Mouse (Mus musculus) cortical plate, adult 2 months (tissue): ENCODE data around the gene Prtn3. TPM values are rescaled to one million over a fixed set of nuclear protein-coding genes. Genes with fewer than 3 reads are reported as not detected.

Source experiments
- H3K27ac ChIP-seq: fragments of 200-500 bp; 2 replicates; pipeline ENCODE4 v1.5.1; 2012; ENCODE audit warnings: low read length, control low read depth, inconsistent platforms; ENCODE audit not compliant: insufficient read depth
- H3K4me1 ChIP-seq: fragments of 200-500 bp; 2 replicates; pipeline ENCODE4 v1.6.1; 2011; ENCODE audit warnings: low read length; ENCODE audit not compliant: control insufficient read depth, insufficient read depth
- H3K4me3 ChIP-seq: fragments of 200-500 bp; 2 replicates; pipeline ENCODE4 v1.5.1; 2011; ENCODE audit warnings: mild to moderate bottlenecking, low read length, control low read depth; ENCODE audit not compliant: insufficient read depth
- CTCF ChIP-seq: fragments of 200-500 bp; IDR thresholded peaks from 2 replicates; pipeline ENCODE4 v1.5.1; 2011; ENCODE audit warnings: mild to moderate bottlenecking, control low read depth, low read length; ENCODE audit not compliant: insufficient read depth; ENCODE audit errors: extremely low read depth
- POLR2A ChIP-seq: fragments of 200-500 bp; IDR thresholded peaks from 2 replicates; pipeline ENCODE4 v1.6.1; 2011; ENCODE audit warnings: mild to moderate bottlenecking, low read length, control low read depth; ENCODE audit not compliant: insufficient read depth; ENCODE audit errors: extremely low read depth
- polyA plus RNA-seq: library from polyadenylated mRNA; depleted of rRNA; stranded (reverse); fragments of >200 nt; gene quantifications from 2 replicates; pipeline ENCODE4 v1.2.3, GENCODE M21; 2012

The Prtn3 gene
- polyA plus RNA-seq, 1 experiment: 4.3 TPM

GRCm38 (mm10) chr10:79916081-79916480, 41.8 kb downstream of the Prtn3 start:
- peak overlapping the region; percentile 95 for H3K4me3 ChIP-seq
- TF ChIP-seq CTCF (no peak), POLR2A (no peak)
- H3K4me1 ChIP-seq: peaks cover 5% of the 10 kb centered on the region
- peak overlapping the region; percentile 94 for H3K27ac ChIP-seq

GRCm38 (mm10) chr10:79916808-79917531, 42.7 kb downstream of the Prtn3 start, which contains the start of gene Kiss1r:
Gene Kiss1r, plus strand, starts transcription at chr10:79916971.
- peak; percentile 79 for TF ChIP-seq POLR2A
- TF ChIP-seq CTCF: no peak
- H3K4me1 ChIP-seq: peaks cover 5% of the 10 kb centered on the region
- peak within 1 kb of the TSS; percentile 95 for H3K4me3 ChIP-seq
- peak within 1 kb of the TSS; percentile 94 for H3K27ac ChIP-seq

- H3K4me1 ChIP-seq: peaks cover 5% of the 10 kb centered on the region
- H3K4me3 ChIP-seq: peak overlapping the region; percentile 95
- no peak for TF ChIP-seq CTCF
- TF ChIP-seq POLR2A: no peak
- H3K27ac ChIP-seq: no peak overlapping the region
Observed at GRCm38 (mm10) chr10:79917532-79918100, 43.3 kb downstream of the Prtn3 start.

GRCm38 (mm10) chr10:79918231-79919078, 44.2 kb downstream of the Prtn3 start:
- peak overlapping the region; percentile 29 for H3K4me3 ChIP-seq
- no peak overlapping the region for H3K27ac ChIP-seq
- TF ChIP-seq POLR2A (no peak), CTCF (no peak)
- H3K4me1 ChIP-seq: peaks cover 5% of the 10 kb centered on the region

- no peak for TF ChIP-seq CTCF
- no peak for TF ChIP-seq POLR2A
- Histone ChIP-seq H3K4me1 (peaks cover 5% of the 10 kb centered on the region), H3K27ac (no peak overlapping the region), H3K4me3 (peak overlapping the region; percentile 29; the same call in 1 of the 2 replicates)
Observed at GRCm38 (mm10) chr10:79919251-79919849, 45.1 kb downstream of the Prtn3 start.

- H3K4me1 ChIP-seq: peaks cover 4% of the 10 kb centered on the region
- no peak overlapping the region; the same call in 1 of the 2 replicates for H3K4me3 ChIP-seq
- TF ChIP-seq POLR2A: no peak
- TF ChIP-seq CTCF: no peak
- H3K27ac ChIP-seq: no peak overlapping the region
Observed at GRCm38 (mm10) chr10:79920056-79920890, 46.0 kb downstream of the Prtn3 start.

- TF ChIP-seq POLR2A: no peak
- no peak for TF ChIP-seq CTCF
Observed at GRCm38 (mm10) chr10:79920958-79921535, 46.8 kb downstream of the Prtn3 start, which contains the start of gene R3hdm4. Gene R3hdm4, minus strand, starts transcription at chr10:79921208.

GRCm38 (mm10) chr10:79921572-79921971, 47.3 kb downstream of the Prtn3 start:
- no peak for TF ChIP-seq POLR2A
- TF ChIP-seq CTCF: no peak
- Histone ChIP-seq H3K27ac (no peak overlapping the region), H3K4me1 (0 out of 2 replicates have a peak, but pooled peaks cover 1% of the 10 kb centered on the region), H3K4me3 (peak overlapping the region; percentile 13; the same call in 1 of the 2 replicates)

More at GRCm38 (mm10) chr10:79920958-79921535, 46.8 kb downstream of the Prtn3 start, which contains the start of gene R3hdm4:
- Histone ChIP-seq H3K4me1 (0 out of 2 replicates have a peak, but pooled peaks cover 1% of the 10 kb centered on the region), H3K27ac (no peak within 1 kb of the TSS), H3K4me3 (peak within 1 kb of the TSS; percentile 13)
